In genomic region chr19:4059069-4059740, GRCm38 (mm10) we compare ENCODE assay signal across 9 mouse cellular contexts. TPM values are rescaled to one million over a fixed set of nuclear protein-coding genes. Genes with fewer than 3 reads are reported as not detected.
DNase-seq lines count a peak whose midpoint lies in the region; ATAC-seq and TF ChIP-seq lines count a peak whose summit lies in the region.
"Had no signal": no experiment of that assay in that cellular context is flagged by ENCODE, and none has a peak within 500 bp of the region (broad histone marks: within the 10 kb centered on the region; RNA-seq: fewer than 3 reads in every experiment).

TSS of gene Gstp3 (minus strand) at chr19:4059569.

- H3K9ac ChIP-seq in forebrain, embryonic 14.5 days (ENCODE audit: low read length) = no peak within 1 kb of the TSS

- TF ChIP-seq POLR2A in spleen, adult 2 months (IDR thresholded peaks at IDR 0.05; ENCODE audit: low read depth, low read length) = no peak

- peak within 1 kb of the TSS; percentile 71 for H3K27ac ChIP-seq in spleen, adult 2 months (ENCODE audit: insufficient read depth, low read length)
- no peak within 1 kb of the TSS for H3K27ac ChIP-seq in forebrain, embryonic 14.5 days (ENCODE audit: low read depth, low read length)

- 35% methylated on average over 15 of the region's 15 CpGs for WGBS in spleen, adult 2 months
- 83% methylated on average over 15 of the region's 15 CpGs for WGBS in forebrain, embryonic 14.5 days

- no peaks in the 10 kb centered on the region for H3K36me3 ChIP-seq in spleen, adult 2 months (ENCODE audit: control insufficient read depth, insufficient read depth, low read length)
- no peaks in the 10 kb centered on the region for H3K36me3 ChIP-seq in forebrain, embryonic 14.5 days (ENCODE audit: control insufficient read depth, insufficient read depth, low read length)

- TF ChIP-seq CTCF in spleen, adult 2 months (IDR thresholded peaks at IDR 0.05; ENCODE audit: extremely low read depth, insufficient read depth, insufficient read length, insufficient replicate concordance) = no peak

- H3K4me3 ChIP-seq in spleen, adult 2 months (ENCODE audit: extremely low read depth, insufficient read depth, insufficient read length) = peak within 1 kb of the TSS; percentile 35; the same call in 1 of the 2 replicates
- no peak within 1 kb of the TSS for H3K4me3 ChIP-seq in forebrain, embryonic 14.5 days (ENCODE audit: low read depth, low read length)

- H3K4me1 ChIP-seq in spleen, adult 2 months (ENCODE audit: control insufficient read depth, insufficient read depth, insufficient read length) = peaks cover 2% of the 10 kb centered on the region; the same call in 1 of the 2 replicates
- no peaks in the 10 kb centered on the region for H3K4me1 ChIP-seq in forebrain, embryonic 14.5 days (ENCODE audit: control insufficient read depth, insufficient read depth, low read length)

- no peak within 1 kb of the TSS for H3K4me2 ChIP-seq in forebrain, embryonic 14.5 days (ENCODE audit: low read length)

- no peaks in the 10 kb centered on the region for H3K27me3 ChIP-seq in spleen, adult 2 months (ENCODE audit: control insufficient read depth, insufficient read depth, low read length)
- no peaks in the 10 kb centered on the region for H3K27me3 ChIP-seq in forebrain, embryonic 14.5 days (replicated peaks; ENCODE audit: control insufficient read depth, insufficient read depth, low read length)

- no peaks in the 10 kb centered on the region for H3K9me3 ChIP-seq in forebrain, embryonic 14.5 days (replicated peaks; ENCODE audit: control insufficient read depth, low read length)

- ATAC-seq in hematopoietic stem cell, adult 5-6 weeks (replicated peaks in 1 of 2; ENCODE audit: insufficient read depth in 1 of 2, low FRiP score in 2 of 2, low TSS enrichment in 1 of 2, low read depth in 1 of 2, poor library complexity in 2 of 2, severe bottlenecking in 2 of 2) = peak; percentile 17 to 51; a peak in 3 of 4 replicates
- no peak for ATAC-seq in forebrain, embryonic 14.5 days

- DNase-seq in spleen, adult 2 months (ENCODE audit: low read depth in 1 of 2, low spot score in 2 of 2) = no peak
- DNase-seq in spleen, postnatal 14 days (ENCODE audit: low spot score in 2 of 2) = no peak
- peak; percentile 70 for DNase-seq in lung, postnatal 25 days (ENCODE audit: low spot score)
- peak; percentile 55 for DNase-seq in yolk sac, embryonic 10.5 days (ENCODE audit: low spot score)
- DNase-seq in layer of hippocampus, adult 11-12 months (ENCODE audit: low spot score) = no peak
- DNase-seq in forebrain, embryonic 14.5 days (ENCODE audit: low spot score) = no peak
- no peak for DNase-seq in layer of hippocampus, adult 8-10 months (ENCODE audit: low spot score in 2 of 2)
- DNase-seq: kidney, adult 8-10 months had no signal

RNA-seq across cellular contexts. Expression of gene Gstp3, which starts in this region (rescaled TPM):
- polyA plus RNA-seq in spleen, adult 2 months (2012; rRNA removed) = 13.0 and 15.7 TPM in 2 replicates
- total RNA-seq in hematopoietic stem cell, adult 5-6 weeks (2017) = 1.4 and 13.2 TPM in 2 replicates
- not detected in 2 replicates for polyA plus RNA-seq in forebrain, embryonic 14.5 days (2014; fragmentation: Nextera tagmentation; extraction: Ambion mirVana)
- total RNA-seq in layer of hippocampus, adult 8-10 months (2022) = not detected

Comparison
In these comparisons a context has a peak if more than half of its experiments do, and no peak if none do; other contexts are left out.
1. RNA of gene Gstp3 (polyA plus RNA-seq): 13.0 to 15.7 TPM in spleen, adult 2 months; not detected in forebrain, embryonic 14.5 days; every median in the first group is over 10 times any median in the second.
2. DNase-seq: peak in lung, postnatal 25 days (single experiment) and yolk sac, embryonic 10.5 days (single experiment); none in spleen, adult 2 months (0 of 2), spleen, postnatal 14 days (0 of 2), layer of hippocampus, adult 11-12 months (single experiment), forebrain, embryonic 14.5 days (single experiment) and layer of hippocampus, adult 8-10 months (0 of 2).